Mouse (Mus musculus): Measurements from ENCODE around the gene Pglyrp3. TPM values are rescaled to one million over a fixed set of nuclear protein-coding genes. Genes with fewer than 3 reads are reported as not detected.
"Not testable (repeated sequence)": the region's sequence is repeated elsewhere in the genome, so short reads cannot be mapped to it uniquely, and the experiment has no call there.

The Pglyrp3 gene
- polyA plus RNA-seq (2015; fragmentation: Nextera tagmentation; extraction: Ambion mirVana), result not detected in 2 replicates

DNA sequence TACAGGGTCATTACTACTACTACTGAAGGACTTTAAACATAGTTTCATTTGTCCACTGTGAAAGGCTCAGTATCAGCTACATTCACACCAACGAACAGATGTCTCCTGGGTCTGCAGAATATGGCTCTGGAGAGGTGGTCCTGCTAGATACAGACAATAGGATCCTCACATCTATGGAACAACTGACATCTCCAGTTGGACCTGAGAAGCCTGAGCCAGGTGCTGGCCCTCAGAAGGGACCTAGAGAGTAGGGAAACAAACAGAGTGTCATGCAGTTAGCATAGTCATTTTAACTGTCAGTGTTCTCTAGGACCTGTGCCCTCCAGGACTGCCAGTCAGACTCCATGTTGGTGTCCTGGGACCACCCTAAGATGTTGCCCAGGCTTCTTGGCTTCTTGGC lies at the start of gene Pglyrp3:
Pglyrp3 (plus strand) TSS at position 301 of the 400 bp plus-strand sequence.
- 89% methylated on average over 1 of the region's 1 CpGs for WGBS
- Histone ChIP-seq H3K9me3 (ENCODE audit: control insufficient read depth, low read length) (no peaks in the 10 kb centered on the region), H3K27me3 (replicated peaks; ENCODE audit: control insufficient read depth, insufficient read depth, low read length) (no peaks in the 10 kb centered on the region), H3K9ac (ENCODE audit: low read depth, low read length) (no peak within 1 kb of the TSS), H3K4me3 (ENCODE audit: low read length) (no peak within 1 kb of the TSS), H3K4me1 (ENCODE audit: control insufficient read depth, insufficient read depth, low read depth, low read length) (no peaks in the 10 kb centered on the region), H3K27ac (ENCODE audit: low read depth, low read length) (no peak within 1 kb of the TSS), H3K36me3 (ENCODE audit: control insufficient read depth, insufficient read depth, low read length) (no peaks in the 10 kb centered on the region), H3K4me2 (ENCODE audit: low read length) (no peak within 1 kb of the TSS)
- no peak for ATAC-seq

DNA sequence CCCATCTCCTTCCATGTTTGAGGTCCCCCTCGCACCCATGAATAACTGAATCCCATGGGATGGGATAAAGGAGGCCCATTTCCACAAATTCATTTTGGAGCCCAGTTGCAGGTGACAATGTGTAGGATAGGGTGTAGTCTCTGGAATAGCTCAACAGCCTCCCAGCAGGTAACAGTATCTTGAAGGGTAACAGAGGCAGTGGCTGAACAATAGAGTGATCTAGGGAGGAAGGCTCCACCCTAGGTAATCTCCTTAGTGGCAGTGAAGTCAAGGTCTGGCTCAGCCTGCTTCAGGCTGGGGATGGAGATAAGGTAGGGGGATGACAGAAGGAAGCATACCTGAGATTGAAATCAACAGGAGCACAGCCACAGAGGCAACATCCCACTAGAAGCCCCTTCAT lies 3.4 kb upstream of the Pglyrp3 start:
- H3K9me3 ChIP-seq (ENCODE audit: control insufficient read depth, low read length), result no peaks in the 10 kb centered on the region
- no peak overlapping the region for H3K27ac ChIP-seq (ENCODE audit: low read depth, low read length)
- no peaks in the 10 kb centered on the region for H3K4me1 ChIP-seq (ENCODE audit: control insufficient read depth, insufficient read depth, low read depth, low read length)
- ATAC-seq, result no peak
- no peaks in the 10 kb centered on the region for H3K27me3 ChIP-seq (replicated peaks; ENCODE audit: control insufficient read depth, insufficient read depth, low read length)
- H3K36me3 ChIP-seq (ENCODE audit: control insufficient read depth, insufficient read depth, low read length), result no peaks in the 10 kb centered on the region
- no peak overlapping the region for H3K4me2 ChIP-seq (ENCODE audit: low read length)
- H3K9ac ChIP-seq (ENCODE audit: low read depth, low read length), result no peak overlapping the region
- no peak overlapping the region for H3K4me3 ChIP-seq (ENCODE audit: low read length)
- 84% methylated on average over 1 of the region's 1 CpGs for WGBS

DNA sequence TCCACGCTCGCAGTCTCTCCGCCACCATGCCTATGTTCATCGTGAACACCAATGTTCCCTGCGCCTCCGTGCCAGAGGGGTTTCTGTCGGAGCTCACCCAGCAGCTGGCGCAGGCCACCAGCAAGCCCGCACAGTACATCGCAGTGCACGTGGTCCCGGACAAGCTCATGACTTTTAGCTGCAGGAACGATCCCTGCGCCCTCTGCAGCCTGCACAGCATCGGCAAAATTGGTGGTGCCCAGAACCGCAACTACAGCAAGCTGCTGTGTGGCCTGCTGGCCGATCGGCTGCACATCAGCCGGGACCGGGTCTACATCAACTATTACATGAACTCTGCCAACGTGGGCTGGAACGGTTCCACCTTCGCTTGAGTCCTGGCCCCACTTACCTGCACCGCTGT lies 10.2 kb downstream of the Pglyrp3 start:
- not testable (repeated sequence) for H3K36me3 ChIP-seq (ENCODE audit: control insufficient read depth, insufficient read depth, low read length); H3K9me3 ChIP-seq (ENCODE audit: control insufficient read depth, low read length); H3K4me1 ChIP-seq (ENCODE audit: control insufficient read depth, insufficient read depth, low read depth, low read length); H3K27me3 ChIP-seq (replicated peaks; ENCODE audit: control insufficient read depth, insufficient read depth, low read length); H3K9ac ChIP-seq (ENCODE audit: low read depth, low read length); H3K27ac ChIP-seq (ENCODE audit: low read depth, low read length)
- peak overlapping the region; percentile 38 for H3K4me2 ChIP-seq (ENCODE audit: low read length)
- H3K4me3 ChIP-seq (ENCODE audit: low read length), result peak overlapping the region; percentile 2; the same call in 1 of the 2 replicates
- 0 out of 2 replicates have a peak, but pooled peaks have one; percentile 45 for ATAC-seq
- 55% methylated on average over 24 of the region's 24 CpGs for WGBS

DNA sequence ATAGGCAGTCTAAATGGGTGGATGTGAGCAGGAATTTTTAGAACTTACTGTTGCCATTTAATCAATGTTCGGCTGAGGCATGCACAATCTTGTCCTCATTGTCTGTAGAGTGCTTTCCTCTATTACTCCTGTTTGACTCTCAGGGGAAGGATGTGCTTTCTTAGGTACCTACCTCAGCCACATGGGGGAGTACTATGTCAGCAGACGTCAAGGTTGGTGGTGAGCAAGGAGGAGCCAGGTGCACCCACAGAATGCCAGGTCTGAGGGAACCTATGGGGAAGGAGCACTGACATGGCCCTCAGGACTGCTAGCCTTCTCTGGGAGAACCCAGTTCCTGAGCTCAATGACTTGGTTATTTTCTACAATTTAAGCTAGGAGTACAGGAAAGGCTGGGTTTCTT lies 18.8 kb downstream of the Pglyrp3 start:
- Histone ChIP-seq H3K9ac (ENCODE audit: low read depth, low read length) (no peak overlapping the region), H3K36me3 (ENCODE audit: control insufficient read depth, insufficient read depth, low read length) (no peaks in the 10 kb centered on the region), H3K27me3 (replicated peaks; ENCODE audit: control insufficient read depth, insufficient read depth, low read length) (no peaks in the 10 kb centered on the region), H3K4me2 (ENCODE audit: low read length) (no peak overlapping the region), H3K4me3 (ENCODE audit: low read length) (no peak overlapping the region), H3K4me1 (ENCODE audit: control insufficient read depth, insufficient read depth, low read depth, low read length) (no peaks in the 10 kb centered on the region), H3K27ac (ENCODE audit: low read depth, low read length) (no peak overlapping the region), H3K9me3 (ENCODE audit: control insufficient read depth, low read length) (no peaks in the 10 kb centered on the region)
- 47% methylated on average over 2 of the region's 2 CpGs for WGBS
- no peak for ATAC-seq

DNA sequence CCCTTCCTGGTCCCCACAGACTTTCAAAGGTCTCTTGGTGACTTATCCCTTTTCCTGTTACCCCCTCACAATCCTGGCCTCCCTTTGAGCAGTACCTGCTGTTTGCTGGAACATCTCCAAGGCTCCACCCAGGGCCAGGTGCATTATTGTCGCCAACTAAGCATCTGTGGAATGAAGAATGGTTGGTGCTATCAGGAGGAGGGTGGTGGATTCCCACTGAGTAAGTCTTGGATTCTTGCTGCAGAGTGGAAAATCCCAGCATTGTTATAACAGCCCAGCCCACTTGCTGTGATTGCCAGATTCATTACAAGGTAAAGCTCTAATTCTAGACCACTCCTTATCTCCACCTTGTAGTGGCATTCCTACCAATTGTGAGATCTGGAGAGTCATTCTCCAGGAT lies 19.5 kb downstream of the Pglyrp3 start:
- Histone ChIP-seq H3K9ac (ENCODE audit: low read depth, low read length) (no peak overlapping the region), H3K4me1 (ENCODE audit: control insufficient read depth, insufficient read depth, low read depth, low read length) (no peaks in the 10 kb centered on the region), H3K36me3 (ENCODE audit: control insufficient read depth, insufficient read depth, low read length) (no peaks in the 10 kb centered on the region), H3K9me3 (ENCODE audit: control insufficient read depth, low read length) (no peaks in the 10 kb centered on the region), H3K27me3 (replicated peaks; ENCODE audit: control insufficient read depth, insufficient read depth, low read length) (no peaks in the 10 kb centered on the region), H3K27ac (ENCODE audit: low read depth, low read length) (no peak overlapping the region), H3K4me2 (ENCODE audit: low read length) (no peak overlapping the region), H3K4me3 (ENCODE audit: low read length) (no peak overlapping the region)
- 79% methylated on average over 1 of the region's 1 CpGs for WGBS
- no peak for ATAC-seq

DNA sequence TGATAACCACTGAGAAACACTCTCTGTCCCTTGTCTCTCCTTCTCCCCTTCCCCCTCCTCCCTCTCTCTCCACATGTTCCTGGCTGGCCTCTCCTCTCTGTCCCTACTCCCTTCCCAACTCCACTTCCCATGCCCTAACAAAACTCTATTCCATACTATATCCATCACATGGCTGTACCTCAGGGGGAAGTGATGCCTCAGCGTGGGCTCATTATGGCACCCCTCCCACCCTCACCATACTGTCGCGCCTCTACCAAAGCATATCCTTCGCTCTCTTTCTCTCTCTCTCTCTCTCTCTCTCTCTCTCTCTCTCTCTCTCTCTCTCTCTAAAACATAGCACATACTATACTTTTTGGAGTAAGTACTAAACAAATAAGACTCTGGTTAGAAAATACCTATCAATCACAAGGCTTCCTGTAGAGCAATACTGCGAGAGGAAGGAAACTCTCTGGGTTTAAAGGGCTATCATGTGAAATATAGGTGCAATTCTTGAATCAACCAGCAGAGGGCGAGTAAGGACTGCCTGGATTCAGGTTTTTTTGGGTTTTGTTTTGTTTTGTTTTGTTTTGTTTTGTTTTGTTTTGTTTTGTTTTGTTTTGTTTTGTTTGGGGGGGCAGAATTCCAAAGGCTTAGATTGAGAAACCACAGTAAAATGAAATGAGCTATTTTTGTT lies 36.1 kb downstream of the Pglyrp3 start:
- 52% methylated on average over 6 of the region's 6 CpGs for WGBS
- H3K27me3 ChIP-seq (replicated peaks; ENCODE audit: control insufficient read depth, insufficient read depth, low read length), result no peaks in the 10 kb centered on the region
- ATAC-seq, result no peak

DNA sequence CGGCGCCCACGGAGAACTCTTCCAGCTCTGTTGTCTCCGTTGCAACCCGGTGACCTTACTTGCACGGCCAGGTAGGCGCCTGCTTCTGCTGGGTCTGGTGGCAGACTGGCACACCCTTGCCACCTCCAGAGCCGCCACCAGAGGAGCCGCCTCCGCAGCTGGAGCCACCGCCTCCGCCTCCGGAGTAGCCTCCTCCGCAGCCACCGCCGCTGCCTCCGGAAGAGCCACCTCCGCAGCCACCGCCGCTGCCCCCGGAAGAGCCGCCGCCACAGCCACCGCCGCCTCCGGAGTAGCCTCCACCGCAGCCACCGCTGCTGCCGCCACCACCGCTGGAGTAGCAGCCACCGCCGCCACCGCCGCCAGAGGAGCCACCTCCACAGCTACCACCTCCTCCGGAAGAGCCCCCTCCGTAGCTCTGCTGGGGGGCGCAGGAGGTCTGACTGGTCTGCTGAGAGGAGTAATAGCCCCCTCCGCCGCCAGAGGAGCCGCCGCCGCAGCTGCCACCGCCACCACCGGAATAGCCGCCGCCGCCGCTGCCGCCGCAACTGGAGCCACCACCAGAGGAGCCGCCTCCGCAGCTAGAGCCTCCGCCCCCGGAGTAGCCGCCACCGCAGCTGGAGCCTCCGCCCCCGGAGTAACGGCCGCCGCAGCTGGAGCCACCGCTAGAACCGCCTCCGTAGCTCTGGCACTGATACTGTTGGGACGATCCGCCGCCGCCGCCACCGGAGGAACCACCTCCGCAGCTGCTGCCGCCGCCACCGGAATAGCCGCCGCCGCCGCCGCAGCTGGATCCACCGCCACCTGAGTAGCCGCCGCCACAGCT lies 66.3 kb downstream of the Pglyrp3 start:
- H3K9me3 ChIP-seq (ENCODE audit: control insufficient read depth, low read length), result no peaks in the 10 kb centered on the region
- peak overlapping the region; percentile 87 for H3K9ac ChIP-seq (ENCODE audit: low read depth, low read length)
- peaks cover 5% of the 10 kb centered on the region for H3K4me1 ChIP-seq (ENCODE audit: control insufficient read depth, insufficient read depth, low read depth, low read length)
- WGBS, result 1% methylated on average over 62 of the region's 82 CpGs
- ATAC-seq, result peak; percentile 91
- H3K36me3 ChIP-seq (ENCODE audit: control insufficient read depth, insufficient read depth, low read length), result no peaks in the 10 kb centered on the region
- peak overlapping the region; percentile 64 for H3K4me3 ChIP-seq (ENCODE audit: low read length)
- H3K4me2 ChIP-seq (ENCODE audit: low read length), result peak overlapping the region; percentile 67
- peak overlapping the region; percentile 96 for H3K27ac ChIP-seq (ENCODE audit: low read depth, low read length)
- 0 out of 2 replicates have a peak, but pooled peaks cover 2% of the 10 kb centered on the region for H3K27me3 ChIP-seq (replicated peaks; ENCODE audit: control insufficient read depth, insufficient read depth, low read length)

More for the DNA sequence above, 36.1 kb downstream of the Pglyrp3 start:
- Histone ChIP-seq H3K4me3 (ENCODE audit: low read length) (no peak overlapping the region), H3K4me1 (ENCODE audit: control insufficient read depth, insufficient read depth, low read depth, low read length) (no peaks in the 10 kb centered on the region), H3K9me3 (ENCODE audit: control insufficient read depth, low read length) (no peaks in the 10 kb centered on the region), H3K36me3 (ENCODE audit: control insufficient read depth, insufficient read depth, low read length) (no peaks in the 10 kb centered on the region), H3K9ac (ENCODE audit: low read depth, low read length) (no peak overlapping the region), H3K27ac (ENCODE audit: low read depth, low read length) (no peak overlapping the region), H3K4me2 (ENCODE audit: low read length) (no peak overlapping the region)

Small RNA genes within 50 kb of the gene (microRNA-seq; reads per million reads assigned to microRNA genes)
- gene Gm23697 (not detected), gene Gm25145 (not detected)

Other genes with a start within 250 kb of the Pglyrp3 start
- gene Lor, start 68.6 kb downstream of the Pglyrp3 start, polyA plus RNA-seq (2015; fragmentation: Nextera tagmentation; extraction: Ambion mirVana), result 6.7 and 7.9 TPM in 2 replicates
- gene Prr9, start 109.4 kb downstream of the Pglyrp3 start, polyA plus RNA-seq (2015; fragmentation: Nextera tagmentation; extraction: Ambion mirVana), result not detected in 2 replicates
- gene Lelp1, start 128.2 kb downstream of the Pglyrp3 start, polyA plus RNA-seq (2015; fragmentation: Nextera tagmentation; extraction: Ambion mirVana), result not detected in 2 replicates
- not detected in 2 replicates for gene Sprr2a1, start 201.2 kb downstream of the Pglyrp3 start, polyA plus RNA-seq (2015; fragmentation: Nextera tagmentation; extraction: Ambion mirVana)
- gene Sprr2a2, start 201.3 kb downstream of the Pglyrp3 start, polyA plus RNA-seq (2015; fragmentation: Nextera tagmentation; extraction: Ambion mirVana), result 0.23 TPM in 1 of 2 replicates, not detected in the other